Mouse (Mus musculus) small intestine, adult 10 weeks (tissue): ENCODE results near the gene Arrdc1. TPM values are rescaled to one million over a fixed set of nuclear protein-coding genes. Genes with fewer than 3 reads are reported as not detected.

Experiments used
- polyA plus RNA-seq: library from polyadenylated mRNA; stranded (reverse); fragments of 350-450 nt; fragmentation: Illumina TruSeq; extraction: RNeasy Lipid Tissue Mini Kit (QIAGEN cat#74804); gene quantifications from one replicate; pipeline ENCODE4 v1.2.3, GENCODE M21; 2014; ENCODE audit warnings: low replicate concordance

The Arrdc1 gene
- 13.2 TPM for polyA plus RNA-seq

GRCm38 (mm10) chr2:24935057-24935796 lies at the start of gene Arrdc1:
Arrdc1 (minus strand) TSS chr2:24935252.

GRCm38 (mm10) chr2:24975704-24976297 lies 40.7 kb upstream of the Arrdc1 start, which contains the start of gene Pnpla7:
Pnpla7 (plus strand) TSS chr2:24976033.

GRCm38 (mm10) chr2:24974906-24975703 lies 40.1 kb upstream of the Arrdc1 start, which contains the start of gene Mrpl41:
Mrpl41 (minus strand) TSS chr2:24975098.

GRCm38 (mm10) chr2:24962304-24963000 lies 27.4 kb upstream of the Arrdc1 start, which contains the start of gene Dph7:
Dph7 (plus strand) TSS chr2:24962400.

GRCm38 (mm10) chr2:24949421-24950188 lies 14.6 kb upstream of the Arrdc1 start, which contains the start of gene Zmynd19:
Zmynd19 (plus strand) TSS chr2:24949792.

GRCm38 (mm10) chr2:24918930-24919838 lies 15.9 kb downstream of the Arrdc1 start, which contains the start of gene Ehmt1:
Ehmt1 (minus strand) TSS chr2:24919614.

Other genes starting within 250 kb of the Arrdc1 start
- gene Cacna1b, start 172.1 kb downstream of the Arrdc1 start, polyA plus RNA-seq: 0.19 TPM
- gene Ehmt1, start 15.6 kb downstream of the Arrdc1 start, polyA plus RNA-seq: 10.2 TPM
- gene Zmynd19, start 14.5 kb upstream of the Arrdc1 start, polyA plus RNA-seq: 3.6 TPM
- 1.4 TPM for gene Dph7, start 27.1 kb upstream of the Arrdc1 start, polyA plus RNA-seq
- gene Mrpl41, start 39.8 kb upstream of the Arrdc1 start, polyA plus RNA-seq: 23.6 TPM
- 2.2 TPM for gene Pnpla7, start 40.8 kb upstream of the Arrdc1 start, polyA plus RNA-seq
- gene Nsmf, start 119.1 kb upstream of the Arrdc1 start, polyA plus RNA-seq: 1.8 TPM
- 43.1 TPM for gene Entpd8, start 145.1 kb upstream of the Arrdc1 start, polyA plus RNA-seq
- not detected for gene Noxa1, start 159.9 kb upstream of the Arrdc1 start, polyA plus RNA-seq
- 17.8 TPM for gene Nrarp, start 245.5 kb upstream of the Arrdc1 start, polyA plus RNA-seq